Mouse (Mus musculus) thymus, adult 2 months (tissue): ENCODE results near the gene Cela2a. TPM values are rescaled to one million over a fixed set of nuclear protein-coding genes. Genes with fewer than 3 reads are reported as not detected.

Experiments used
- DNase-seq: peaks from one replicate; pipeline ENCODE4 v3.0.0; 2021
- H3K27ac ChIP-seq: fragments of 200-500 bp; 2 replicates; pipeline ENCODE4 v1.5.1; 2012; ENCODE audit warnings: low read length, control low read depth; ENCODE audit not compliant: control insufficient read depth, insufficient read depth
- H3K27me3 ChIP-seq: fragments of 200-500 bp; 2 replicates; pipeline ENCODE4 v1.6.1; 2012; ENCODE audit warnings: mild to moderate bottlenecking, low read length, moderate library complexity, mixed read lengths; ENCODE audit not compliant: control insufficient read depth, insufficient read depth
- H3K36me3 ChIP-seq: fragments of 200-500 bp; 2 replicates; pipeline ENCODE4 v1.6.1; 2012; ENCODE audit warnings: mild to moderate bottlenecking, low read length, moderate library complexity; ENCODE audit not compliant: control insufficient read depth, insufficient read depth
- H3K4me1 ChIP-seq: fragments of 200-500 bp; replicated peaks from 2 replicates; pipeline ENCODE4 v1.6.1; 2012; ENCODE audit warnings: low read length; ENCODE audit not compliant: control insufficient read depth, insufficient read depth
- H3K4me3 ChIP-seq: fragments of 200-500 bp; 2 replicates; pipeline ENCODE4 v1.5.1; 2012; ENCODE audit warnings: mild to moderate bottlenecking, low read length, control low read depth, moderate library complexity; ENCODE audit not compliant: control insufficient read depth, insufficient read depth
- CTCF ChIP-seq: fragments of 200-500 bp; IDR thresholded peaks from 2 replicates; pipeline ENCODE4 v1.5.1; 2012; ENCODE audit warnings: mild to moderate bottlenecking, control low read depth, low read length, moderate library complexity, borderline replicate concordance; ENCODE audit not compliant: control insufficient read depth, poor library complexity, insufficient read depth; ENCODE audit errors: extremely low read depth
- POLR2A ChIP-seq: fragments of 200-500 bp; IDR thresholded peaks from 2 replicates; pipeline ENCODE4 v1.6.1; 2012; ENCODE audit warnings: mild to moderate bottlenecking, low read length, control low read depth, moderate library complexity; ENCODE audit not compliant: control insufficient read depth, poor library complexity, insufficient read depth; ENCODE audit errors: extremely low read depth
- WGBS: fragments of 180-500 bp; shearing (Covaris S2); methylation state at CpG from one replicate; pipeline ENCODE4 v1.1.7; 2018; 5-methylcytosine and 5-hydroxymethylcytosine counted together
- polyA plus RNA-seq: library from polyadenylated mRNA; depleted of rRNA; stranded (reverse); fragments of >200 nt; gene quantifications from 2 replicates; pipeline ENCODE4 v1.2.3, GENCODE M21; 2012

Cela2a gene
- polyA plus RNA-seq, 1 experiment = 2.1 TPM

- Histone ChIP-seq H3K4me1 (peaks cover 4% of the 10 kb centered on the region; the same call in 1 of the 2 replicates), H3K36me3 (no peaks in the 10 kb centered on the region), H3K27me3 (no peaks in the 10 kb centered on the region), H3K4me3 (no peak overlapping the region), H3K27ac (no peak overlapping the region)
- 96% methylated on average over 7 of the region's 7 CpGs for WGBS
- no peak for DNase-seq
- TF ChIP-seq CTCF = no peak
- TF ChIP-seq POLR2A = no peak
Measured at GRCm38 (mm10) chr4:141796356-141796755, 29.6 kb downstream of the Cela2a start.

DNA sequence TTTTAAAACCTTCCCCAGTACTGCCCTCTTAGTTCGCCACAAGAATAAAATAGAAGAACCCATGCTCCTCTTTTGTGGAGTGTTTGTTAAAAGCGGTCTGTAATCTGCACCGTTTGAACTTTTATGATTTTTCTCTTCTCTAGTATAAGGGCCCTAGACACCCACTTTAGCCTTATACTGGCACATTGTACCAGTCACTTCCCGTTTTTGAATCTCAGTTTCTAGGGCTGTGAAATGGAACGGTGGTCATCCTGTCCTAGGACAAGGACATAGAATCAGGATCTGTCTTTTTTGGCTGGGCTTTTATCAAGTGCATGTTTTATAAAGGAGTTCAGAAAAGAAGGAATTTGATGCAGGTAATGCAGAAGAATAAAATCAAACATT is 31.8 kb downstream of the Cela2a start:
- H3K4me3 ChIP-seq = peak overlapping the region; percentile 86
- peak overlapping the region; percentile 25; the same call in 1 of the 2 replicates for H3K27ac ChIP-seq
- WGBS = 2% methylated on average over 5 of the region's 5 CpGs
- TF ChIP-seq CTCF (no peak), POLR2A (no peak)
- no peak for DNase-seq
- no peaks in the 10 kb centered on the region for H3K27me3 ChIP-seq
- no peaks in the 10 kb centered on the region for H3K36me3 ChIP-seq
- peaks cover 11% of the 10 kb centered on the region for H3K4me1 ChIP-seq

DNA sequence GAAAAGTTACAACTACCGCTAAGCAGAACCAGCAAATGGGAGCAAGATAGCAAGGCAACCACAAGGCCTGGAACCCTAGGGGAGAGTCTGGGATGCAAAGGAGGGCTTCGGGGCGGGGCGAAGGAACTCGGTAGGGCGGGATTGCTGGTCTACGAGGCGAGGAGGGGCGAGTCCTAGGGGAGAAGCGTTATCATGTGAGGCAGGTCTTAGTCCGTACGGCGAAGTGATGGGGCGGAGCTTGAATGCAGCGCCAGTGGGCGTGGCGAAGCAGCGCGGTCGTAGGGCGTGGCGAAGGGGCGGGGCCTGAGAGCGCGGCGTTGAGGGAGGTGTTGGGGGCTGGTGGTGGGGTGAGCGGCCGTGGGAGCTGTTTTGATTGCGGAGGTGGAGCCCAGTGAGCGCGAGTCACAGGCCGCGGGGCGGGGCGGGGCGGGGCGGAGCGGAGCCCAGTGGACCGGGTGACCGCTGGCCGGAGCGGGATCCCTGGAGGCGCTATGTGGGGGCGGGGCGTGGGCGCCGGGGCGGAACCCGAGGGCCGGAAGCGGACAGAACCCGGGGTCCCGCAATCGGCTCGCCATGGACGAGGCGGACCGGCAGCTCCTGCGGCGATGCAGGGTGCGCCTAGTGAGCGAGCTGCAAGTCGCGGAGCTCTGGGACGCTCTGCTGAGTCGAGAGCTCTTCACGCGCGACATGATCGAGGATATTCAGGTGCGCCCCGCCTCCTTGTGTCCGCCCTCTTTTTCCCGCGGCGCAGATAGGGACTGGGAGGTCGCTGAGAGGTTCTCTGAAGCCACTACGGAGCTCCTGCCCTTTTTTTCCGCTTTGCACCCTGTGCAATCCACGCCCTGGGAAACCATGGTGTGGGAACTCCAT is 32.4 kb downstream of the Cela2a start, which contains the start of gene Casp9:
TSS of gene Casp9 (plus strand) at position 331 of the 870 bp plus-strand sequence.
- 0 out of 2 replicates have a peak, but pooled peaks have one; percentile 4 for TF ChIP-seq CTCF
- TF ChIP-seq POLR2A = peak; percentile 27; the same call in 1 of the 2 replicates
- peak; percentile 98 for DNase-seq
- no peaks in the 10 kb centered on the region for H3K27me3 ChIP-seq
- H3K4me1 ChIP-seq = peaks cover 11% of the 10 kb centered on the region
- peak within 1 kb of the TSS; percentile 66 for H3K27ac ChIP-seq
- peak within 1 kb of the TSS; percentile 86 for H3K4me3 ChIP-seq
- H3K36me3 ChIP-seq = no peaks in the 10 kb centered on the region
- under 1% methylated on average over 69 of the region's 80 CpGs for WGBS

DNA sequence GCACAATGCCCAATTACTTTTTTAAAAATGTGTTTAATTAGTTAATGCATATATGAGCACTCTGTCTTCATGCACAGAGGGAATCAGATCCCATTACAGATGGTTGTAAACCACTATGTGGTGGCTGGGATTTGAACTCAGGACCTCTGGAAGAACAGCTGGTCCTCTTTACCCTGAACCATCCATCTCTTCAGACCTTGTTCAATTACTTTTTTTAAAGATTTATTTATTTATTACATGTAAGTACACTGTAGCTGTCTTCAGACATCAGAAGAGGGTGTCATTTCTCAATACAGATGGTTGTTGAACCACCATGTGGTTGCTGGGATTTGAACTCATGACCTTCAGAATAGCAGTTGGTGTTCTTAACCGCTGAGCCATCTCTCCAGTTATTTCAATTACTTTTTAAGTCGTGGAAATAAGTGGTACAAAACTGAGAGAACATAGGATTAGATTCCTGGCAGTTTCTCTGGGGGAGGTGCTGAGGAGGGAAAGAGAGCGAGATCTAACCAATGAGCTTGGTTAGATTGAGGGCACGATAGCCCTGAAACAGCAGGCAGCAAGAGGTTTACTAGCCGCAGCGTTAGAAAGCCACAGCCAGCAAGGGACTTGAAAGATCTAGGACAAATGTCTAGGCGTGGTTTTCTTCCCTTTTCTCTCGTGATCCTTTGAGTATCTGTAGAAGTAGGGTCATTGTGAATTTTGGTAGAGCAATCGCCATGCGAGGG is 33.2 kb downstream of the Cela2a start:
- Histone ChIP-seq H3K27ac (peak overlapping the region; percentile 66), H3K4me1 (peaks cover 11% of the 10 kb centered on the region), H3K36me3 (no peaks in the 10 kb centered on the region), H3K27me3 (no peaks in the 10 kb centered on the region), H3K4me3 (peak overlapping the region; percentile 86)
- no peak for DNase-seq
- TF ChIP-seq CTCF (no peak), POLR2A (no peak)
- WGBS = 6% methylated on average over 10 of the region's 10 CpGs

GRCm38 (mm10) chr4:141791951-141792350 is 34.0 kb downstream of the Cela2a start:
- no peak for DNase-seq
- Histone ChIP-seq H3K36me3 (no peaks in the 10 kb centered on the region), H3K27ac (no peak overlapping the region), H3K4me1 (peaks cover 11% of the 10 kb centered on the region), H3K4me3 (no peak overlapping the region), H3K27me3 (no peaks in the 10 kb centered on the region)
- WGBS = 79% methylated on average over 8 of the region's 8 CpGs
- TF ChIP-seq POLR2A (no peak), CTCF (no peak)

GRCm38 (mm10) chr4:141791486-141791885 is 34.5 kb downstream of the Cela2a start:
- Histone ChIP-seq H3K36me3 (no peaks in the 10 kb centered on the region), H3K4me1 (peaks cover 11% of the 10 kb centered on the region), H3K27ac (no peak overlapping the region), H3K4me3 (no peak overlapping the region), H3K27me3 (no peaks in the 10 kb centered on the region)
- DNase-seq = no peak
- TF ChIP-seq POLR2A (no peak), CTCF (no peak)
- WGBS = 92% methylated on average over 7 of the region's 7 CpGs
